Mouse (Mus musculus) lung, postnatal 0 days (tissue): ENCODE data around the gene Mdga1. TPM values are rescaled to one million over a fixed set of nuclear protein-coding genes. Genes with fewer than 3 reads are reported as not detected.

Experiments used
- ATAC-seq: fragments of 200-750 bp; cut with Nextera tagmentation; 2 replicates; pipeline ENCODE4 v1.8.0; 2017; ENCODE audit warnings: moderate library complexity
- DNase-seq: peaks from one replicate; pipeline ENCODE4 v3.0.0-alpha.2; 2016; ENCODE audit warnings: low spot score
- H3K27ac ChIP-seq: fragments of 300-500 bp; sonication (generic); 2 replicates; pipeline ENCODE4 v1.5.1; 2014; ENCODE audit warnings: antibody characterized with exemption, mild to moderate bottlenecking, low read length, mixed read lengths
- H3K27me3 ChIP-seq: fragments of 300-500 bp; sonication (generic); replicated peaks from 2 replicates; pipeline ENCODE4 v1.6.1; 2014; ENCODE audit warnings: low read length, mixed read lengths; ENCODE audit not compliant: insufficient read depth
- H3K36me3 ChIP-seq: fragments of 300-500 bp; sonication (generic); 2 replicates; pipeline ENCODE4 v1.6.1; 2014; ENCODE audit warnings: low read length, mixed read lengths; ENCODE audit not compliant: insufficient read depth
- H3K4me1 ChIP-seq: fragments of 300-500 bp; sonication (generic); 2 replicates; pipeline ENCODE4 v1.6.1; 2014; ENCODE audit warnings: antibody characterized with exemption, low read depth, low read length, mixed read lengths; ENCODE audit not compliant: insufficient read depth
- H3K4me2 ChIP-seq: fragments of 300-500 bp; sonication (generic); replicated peaks from 2 replicates; pipeline ENCODE4 v1.6.1; 2014; ENCODE audit warnings: low read depth, mild to moderate bottlenecking, low read length, moderate library complexity, mixed read lengths
- H3K4me3 ChIP-seq: fragments of 300-500 bp; sonication (generic); 2 replicates; pipeline ENCODE4 v1.5.1; 2014; ENCODE audit warnings: low read depth, low read length
- H3K9ac ChIP-seq: fragments of 300-500 bp; sonication (generic); replicated peaks from 2 replicates; pipeline ENCODE4 v1.6.1; 2014; ENCODE audit warnings: low read depth, mild to moderate bottlenecking
- H3K9me3 ChIP-seq: fragments of 300-500 bp; sonication (generic); 2 replicates; pipeline ENCODE4 v1.6.1; 2016; ENCODE audit warnings: low read length, mixed read lengths
- CTCF ChIP-seq: IDR thresholded peaks from 2 replicates; pipeline ENCODE4 v1.5.1; 2016; ENCODE audit warnings: antibody characterized with exemption, mild to moderate bottlenecking
- EP300 ChIP-seq: IDR thresholded peaks from 2 replicates; pipeline ENCODE4 v1.6.1; 2016; ENCODE audit warnings: antibody characterized with exemption, mild to moderate bottlenecking, control low read depth
- WGBS: fragments of 180-500 bp; shearing (Covaris S2); extraction: QIAGEN DNeasy Blood & Tissue Kit; methylation state at CpG from one replicate; pipeline ENCODE4 v1.1.7; 2014; 5-methylcytosine and 5-hydroxymethylcytosine counted together
- polyA plus RNA-seq: library from polyadenylated mRNA; unstranded; fragments of >200 nt; fragmentation: Nextera tagmentation; extraction: Ambion mirVana; gene quantifications from 2 replicates; pipeline ENCODE4 v1.2.1, GENCODE M21; 2015

The Mdga1 gene
- polyA plus RNA-seq, 1 experiment from 2014 or later = 3.2 TPM

DNA sequence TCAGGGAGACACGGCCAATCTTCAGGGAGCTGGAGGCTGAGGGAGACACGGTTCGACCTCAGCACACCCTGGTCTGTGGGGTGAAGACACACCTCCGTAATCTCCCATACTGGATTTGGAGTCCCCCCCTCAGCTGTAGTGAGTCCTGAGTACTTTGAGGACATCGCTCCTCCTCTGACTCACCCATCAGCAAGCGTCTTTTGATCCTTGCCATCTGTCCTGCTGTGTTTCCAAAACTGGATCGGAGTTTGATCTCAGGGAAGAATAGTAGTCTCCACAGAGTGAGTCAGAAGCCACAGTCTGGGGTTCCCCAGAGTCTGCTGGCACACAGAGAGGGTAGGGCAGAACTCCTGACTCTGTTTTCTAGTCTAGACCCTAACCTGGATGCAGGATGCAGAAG, 150.9 kb downstream of the Mdga1 start:
- no peaks in the 10 kb centered on the region for H3K9me3 ChIP-seq
- ATAC-seq (peak; percentile 83), DNase-seq (peak; percentile 80)
- no peak overlapping the region for H3K4me3 ChIP-seq
- H3K27ac ChIP-seq = no peak overlapping the region
- TF ChIP-seq CTCF = no peak
- TF ChIP-seq EP300 = no peak
- WGBS = 56% methylated on average over 7 of the region's 7 CpGs
- no peaks in the 10 kb centered on the region for H3K27me3 ChIP-seq
- no peaks in the 10 kb centered on the region for H3K4me1 ChIP-seq
- no peaks in the 10 kb centered on the region for H3K36me3 ChIP-seq
- H3K4me2 ChIP-seq = no peak overlapping the region
- no peak overlapping the region for H3K9ac ChIP-seq

DNA sequence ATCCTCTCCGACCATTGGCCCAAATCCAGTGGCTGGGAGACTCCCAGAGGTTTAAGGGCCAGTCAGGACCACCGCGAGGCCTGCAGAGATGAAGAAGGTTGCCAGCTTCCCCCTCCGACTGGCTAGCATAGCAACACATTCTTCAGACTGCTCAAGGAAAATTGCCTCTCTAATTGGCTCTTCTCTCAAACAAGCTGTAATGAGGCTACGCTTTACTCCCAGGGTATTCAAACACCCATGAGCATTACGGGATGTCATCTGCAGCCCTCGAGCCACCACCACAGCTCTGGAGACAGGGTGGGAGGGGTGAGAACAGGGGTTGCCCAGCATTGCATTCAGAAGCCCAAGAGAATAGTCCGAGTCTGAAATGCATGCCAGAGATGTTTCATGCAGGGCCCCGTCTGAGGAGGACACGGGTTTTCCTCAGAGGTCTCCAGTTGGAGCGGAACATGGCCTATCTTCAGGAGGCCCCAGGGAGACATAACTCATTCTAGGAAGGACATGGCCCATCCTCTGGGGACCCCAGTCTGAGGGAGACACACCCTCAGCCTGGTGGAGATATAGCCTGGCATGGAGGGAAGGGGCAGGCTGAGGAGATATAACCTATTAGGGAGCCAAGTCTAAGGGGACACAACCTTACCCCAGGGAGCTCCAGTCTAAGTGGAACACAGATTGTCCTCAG, 151.5 kb downstream of the Mdga1 start:
- DNase-seq = no peak
- no peak overlapping the region for H3K4me3 ChIP-seq
- 56% methylated on average over 11 of the region's 11 CpGs for WGBS
- no peaks in the 10 kb centered on the region for H3K36me3 ChIP-seq
- no peaks in the 10 kb centered on the region for H3K9me3 ChIP-seq
- no peak for TF ChIP-seq EP300
- no peak for TF ChIP-seq CTCF
- no peaks in the 10 kb centered on the region for H3K27me3 ChIP-seq
- H3K27ac ChIP-seq = no peak overlapping the region
- no peak overlapping the region for H3K9ac ChIP-seq
- H3K4me2 ChIP-seq = no peak overlapping the region
- no peaks in the 10 kb centered on the region for H3K4me1 ChIP-seq
- 0 out of 2 replicates have a peak, but pooled peaks have one; percentile 6 for ATAC-seq

DNA sequence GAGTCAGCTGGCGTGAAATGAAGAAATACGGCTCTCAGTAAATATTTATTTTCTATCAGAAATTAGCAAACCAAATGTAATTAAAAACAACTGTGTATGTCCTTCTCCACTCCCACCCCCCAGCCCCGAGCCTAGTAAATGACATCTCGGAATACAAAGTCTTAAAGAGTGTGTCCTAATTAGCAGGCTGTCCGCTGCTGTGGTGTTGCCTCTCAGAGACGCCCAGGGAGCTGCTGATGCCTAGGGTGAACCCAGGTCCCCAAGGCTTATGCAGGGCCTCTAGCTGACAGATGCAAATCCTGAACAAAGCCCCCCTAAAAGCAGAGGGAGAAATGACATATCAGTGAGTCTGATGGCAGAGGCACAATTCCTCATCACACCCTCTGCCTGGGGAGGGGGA, 155.1 kb downstream of the Mdga1 start:
- H3K9ac ChIP-seq = no peak overlapping the region
- H3K9me3 ChIP-seq = no peaks in the 10 kb centered on the region
- TF ChIP-seq CTCF (no peak), EP300 (no peak)
- no peak overlapping the region for H3K4me2 ChIP-seq
- no peaks in the 10 kb centered on the region for H3K27me3 ChIP-seq
- H3K36me3 ChIP-seq = no peaks in the 10 kb centered on the region
- 42% methylated on average over 6 of the region's 6 CpGs for WGBS
- ATAC-seq (no peak), DNase-seq (no peak)
- H3K27ac ChIP-seq = no peak overlapping the region
- no peaks in the 10 kb centered on the region for H3K4me1 ChIP-seq
- no peak overlapping the region for H3K4me3 ChIP-seq

DNA sequence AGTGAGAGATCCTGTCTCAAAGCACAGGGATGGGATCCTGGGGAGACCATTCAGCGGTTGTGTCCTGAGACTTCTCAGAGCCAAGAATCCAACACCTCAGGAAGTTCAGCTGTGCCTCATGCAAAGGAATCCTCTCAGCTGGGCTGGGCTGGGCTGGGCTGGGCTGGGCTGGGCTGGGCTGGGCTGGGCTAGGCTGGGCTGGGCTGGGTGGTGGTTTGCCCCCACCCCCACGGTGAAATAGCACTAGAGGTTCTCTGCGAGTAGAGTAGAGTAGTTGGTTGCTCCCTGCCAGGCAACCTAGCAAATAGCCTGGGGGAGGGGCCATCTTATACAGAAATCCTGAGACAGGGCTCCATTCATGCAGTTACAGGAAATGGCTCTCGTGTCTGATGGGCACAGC, 156.6 kb downstream of the Mdga1 start:
- no peak for TF ChIP-seq EP300
- TF ChIP-seq CTCF = no peak
- Histone ChIP-seq H3K27ac (no peak overlapping the region), H3K4me3 (no peak overlapping the region), H3K9me3 (no peaks in the 10 kb centered on the region), H3K9ac (no peak overlapping the region), H3K4me2 (no peak overlapping the region), H3K36me3 (no peaks in the 10 kb centered on the region), H3K4me1 (no peaks in the 10 kb centered on the region), H3K27me3 (no peaks in the 10 kb centered on the region)
- WGBS = 3% methylated on average over 4 of the region's 4 CpGs
- ATAC-seq (peak; percentile 65), DNase-seq (peak; percentile 21)

DNA sequence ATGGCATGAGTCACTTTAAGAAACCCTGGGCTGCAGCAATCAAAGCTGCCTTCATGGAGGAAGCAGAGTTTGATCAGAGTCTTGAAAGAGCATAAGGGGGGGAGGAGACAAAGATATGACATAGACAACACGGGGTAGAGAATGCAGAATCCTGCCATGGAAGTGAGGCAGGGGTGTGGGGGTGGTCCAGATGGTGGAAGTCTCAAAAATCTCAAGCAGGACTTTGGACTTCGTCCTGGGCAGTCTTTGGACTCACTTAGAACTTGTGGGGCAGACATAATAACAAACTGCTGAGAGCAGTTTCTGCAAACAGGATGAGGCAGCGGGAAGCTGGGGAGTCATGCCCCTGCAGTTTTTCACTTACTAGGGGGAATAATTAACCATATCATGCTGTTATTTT, 166.3 kb downstream of the Mdga1 start:
- DNase-seq (no peak), ATAC-seq (no peak)
- WGBS = 49% methylated on average over 3 of the region's 3 CpGs

DNA sequence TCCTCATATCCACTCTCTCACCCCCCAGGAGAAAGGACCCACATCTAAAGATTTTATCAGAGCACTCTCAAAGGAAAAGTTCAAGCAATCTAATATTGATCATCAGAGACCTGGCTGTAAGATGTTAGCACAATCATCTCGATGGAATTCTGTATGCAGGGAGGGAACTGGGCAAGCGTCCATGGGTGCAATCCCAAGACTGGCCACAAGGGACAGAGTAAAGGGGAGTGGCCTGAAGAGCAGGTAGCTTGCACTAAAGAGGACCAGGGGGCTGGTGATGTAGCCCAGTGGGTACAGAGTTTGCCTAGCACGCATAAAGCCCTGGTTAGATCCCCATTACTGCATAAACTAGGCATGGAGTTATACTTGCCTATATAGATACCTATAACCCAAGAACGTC, 168.5 kb downstream of the Mdga1 start:
- 17% methylated on average over 4 of the region's 4 CpGs for WGBS
- Histone ChIP-seq H3K9me3 (no peaks in the 10 kb centered on the region), H3K4me1 (no peaks in the 10 kb centered on the region), H3K36me3 (no peaks in the 10 kb centered on the region), H3K4me3 (no peak overlapping the region), H3K27ac (no peak overlapping the region), H3K4me2 (no peak overlapping the region), H3K27me3 (no peaks in the 10 kb centered on the region; the same call in 1 of the 2 replicates), H3K9ac (no peak overlapping the region)
- DNase-seq (peak; percentile 49), ATAC-seq (no peak)
- TF ChIP-seq CTCF (peak; percentile 80), EP300 (no peak)

More for the DNA sequence above, 166.3 kb downstream of the Mdga1 start:
- Histone ChIP-seq H3K27ac (no peak overlapping the region), H3K36me3 (no peaks in the 10 kb centered on the region), H3K4me1 (no peaks in the 10 kb centered on the region), H3K4me3 (no peak overlapping the region), H3K4me2 (no peak overlapping the region), H3K9me3 (no peaks in the 10 kb centered on the region), H3K9ac (no peak overlapping the region), H3K27me3 (no peaks in the 10 kb centered on the region; the same call in 1 of the 2 replicates)
- TF ChIP-seq CTCF (no peak), EP300 (no peak)
